Mouse (Mus musculus) ES-E14 (cell line): ENCODE data around the gene Ptpa. TPM values are rescaled to one million over a fixed set of nuclear protein-coding genes. Genes with fewer than 3 reads are reported as not detected.

Source experiments
- DNase-seq: peaks from one replicate; pipeline ENCODE4 v3.0.0-alpha.2; 2013; ENCODE audit warnings: low read depth, low spot score
- H3K27ac ChIP-seq: 2 replicates; pipeline ENCODE4 v1.5.1; 2012; ENCODE audit warnings: low read depth, mild to moderate bottlenecking, low read length, moderate library complexity, mixed read lengths; ENCODE audit not compliant: poor library complexity, insufficient read depth, severe bottlenecking
- H3K36me3 ChIP-seq: 2 replicates; pipeline ENCODE4 v1.6.1; 2012; ENCODE audit warnings: mild to moderate bottlenecking, low read length, moderate library complexity, mixed read lengths; ENCODE audit not compliant: control insufficient read depth, poor library complexity, insufficient read depth, severe bottlenecking
- H3K4me1 ChIP-seq, 2 experiments: fragments of 150-350 bp in 1 of 2; sonication (generic) in 1 of 2; 2 replicates each; pipeline ENCODE4 v1.6.1; 2012; ENCODE audit warnings: low read length in 2 of 2, mild to moderate bottlenecking in 1 of 2, mixed read lengths in 1 of 2; ENCODE audit not compliant: control insufficient read depth in 2 of 2, insufficient read depth in 2 of 2, poor library complexity in 1 of 2
- H3K4me3 ChIP-seq, 2 experiments: fragments of 150-350 bp in 1 of 2; sonication (generic) in 1 of 2; 2 replicates each; pipeline ENCODE4 v1.5.1; 2012; ENCODE audit warnings: low read length in 2 of 2, low read depth in 1 of 2, mild to moderate bottlenecking in 1 of 2, mixed read lengths in 1 of 2; ENCODE audit not compliant: insufficient read depth in 1 of 2, poor library complexity in 1 of 2, severe bottlenecking in 1 of 2
- H3K9ac ChIP-seq: 2 replicates; pipeline ENCODE4 v1.6.1; 2012; ENCODE audit warnings: low read depth, mild to moderate bottlenecking, low read length, mixed read lengths; ENCODE audit not compliant: poor library complexity, insufficient read depth, severe bottlenecking
- H3K9me3 ChIP-seq: fragments of 150-350 bp; sonication (generic); 2 replicates; pipeline ENCODE4 v1.6.1; 2012; ENCODE audit warnings: low read depth, mild to moderate bottlenecking, low read length; ENCODE audit not compliant: control insufficient read depth, insufficient read depth
- CHD2 ChIP-seq: IDR thresholded peaks from 2 replicates; pipeline ENCODE4 v1.6.1; 2014; ENCODE audit warnings: mild to moderate bottlenecking, low read depth, low read length, inconsistent platforms
- HCFC1 ChIP-seq: IDR thresholded peaks from 2 replicates; pipeline ENCODE4 v1.6.1; 2012; ENCODE audit warnings: low read length, inconsistent platforms, borderline replicate concordance; ENCODE audit not compliant: insufficient read depth
- MAFK ChIP-seq: IDR thresholded peaks from 2 replicates; pipeline ENCODE4 v1.6.1; 2014; ENCODE audit warnings: mild to moderate bottlenecking, low read depth, low read length, inconsistent platforms; ENCODE audit not compliant: insufficient read depth
- ZC3H11A ChIP-seq: IDR thresholded peaks from 2 replicates; pipeline ENCODE4 v1.6.1; 2012; ENCODE audit warnings: low read depth, mild to moderate bottlenecking, inconsistent platforms, low read length, borderline replicate concordance
- ZNF384 ChIP-seq: IDR thresholded peaks from 2 replicates; pipeline ENCODE4 v1.6.1; 2012; ENCODE audit warnings: low read depth, low read length, inconsistent platforms
- in situ Hi-C, 2 experiments: fragments of 600-800 bp; cut with MboI; formaldehyde crosslinking; loops; one replicate each; pipeline ENCODE4 v1.15.1; 2025; ENCODE audit warnings: low sequenced_read_pairs in 2 of 2, inconsistent platforms in 1 of 2; ENCODE audit not compliant: unreplicated experiment in 2 of 2
- total RNA-seq: library from RNA; depleted of rRNA; stranded (reverse); fragments of 300-350 nt; gene quantifications from 2 replicates; pipeline ENCODE4 v1.2.3, GENCODE M21; 2012

The Ptpa gene
- total RNA-seq, 1 experiment: 97.9 TPM

DNA sequence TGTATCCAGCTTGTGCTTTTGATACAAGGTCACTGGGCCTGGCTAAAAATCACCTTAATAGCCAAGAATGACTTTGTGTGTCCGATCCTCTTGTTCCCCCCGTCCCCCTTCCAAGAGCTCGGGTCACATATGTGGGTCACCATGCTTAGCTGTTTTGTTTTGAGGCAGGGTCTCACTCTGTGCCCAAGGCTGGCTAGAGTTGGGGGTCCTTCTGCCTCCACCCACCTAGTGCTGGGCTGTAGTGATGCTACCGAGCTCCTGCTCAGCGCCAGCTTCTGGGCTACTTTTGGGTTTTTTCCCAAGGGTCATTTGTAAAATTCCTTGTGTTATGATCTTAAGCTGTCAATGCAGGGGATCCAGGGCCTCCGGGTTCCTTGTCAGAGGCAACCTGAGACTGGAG, 2.4 kb downstream of the Ptpa start:
- Histone ChIP-seq H3K9me3 (no peaks in the 10 kb centered on the region), H3K4me1 (peaks cover 0 to 10% of the 10 kb centered on the region in 2 experiments; a peak in 3 of 4 replicates), H3K27ac (no peak overlapping the region), H3K4me3 (no peak overlapping the region), H3K36me3 (peaks cover 2% of the 10 kb centered on the region), H3K9ac (peak overlapping the region; percentile 24; the same call in 1 of the 2 replicates)
- TF ChIP-seq MAFK (no peak), ZC3H11A (no peak), ZNF384 (no peak), HCFC1 (no peak), CHD2 (no peak)
- DNase-seq: no peak
- in situ Hi-C loops: no loop called here

- no peak for TF ChIP-seq ZC3H11A
- TF ChIP-seq HCFC1: no peak
- in situ Hi-C loops: no loop called here
- Histone ChIP-seq H3K27ac (no peak overlapping the region), H3K4me1 (peaks cover 0 to 12% of the 10 kb centered on the region in 2 experiments; a peak in 3 of 4 replicates), H3K36me3 (peaks cover 2% of the 10 kb centered on the region), H3K4me3 (peak overlapping the region; percentile 26 to 29; a peak in 3 of 4 replicates), H3K9ac (peak overlapping the region; percentile 50; the same call in 1 of the 2 replicates), H3K9me3 (no peaks in the 10 kb centered on the region)
- DNase-seq: no peak
Measured at GRCm38 (mm10) chr2:30419112-30419511, 3.3 kb downstream of the Ptpa start.

- Histone ChIP-seq H3K9me3 (no peaks in the 10 kb centered on the region), H3K9ac (no peak overlapping the region), H3K4me3 (no peak overlapping the region), H3K36me3 (peaks cover 5% of the 10 kb centered on the region), H3K4me1 (peaks cover 0 to 7% of the 10 kb centered on the region in 2 experiments; a peak in 2 of 4 replicates), H3K27ac (no peak overlapping the region)
- in situ Hi-C loops: no loop called here
- no peak for DNase-seq
- no peak for TF ChIP-seq ZNF384
Measured at GRCm38 (mm10) chr2:30421432-30421831, 5.6 kb downstream of the Ptpa start.

- Histone ChIP-seq H3K4me3 (no peak overlapping the region), H3K4me1 (no peaks in the 10 kb centered on the region), H3K9ac (no peak overlapping the region), H3K36me3 (peaks cover 57% of the 10 kb centered on the region), H3K27ac (no peak overlapping the region), H3K9me3 (no peaks in the 10 kb centered on the region)
- in situ Hi-C loops: no loop called here
- no peak for TF ChIP-seq CHD2
- TF ChIP-seq ZC3H11A: no peak
- no peak for TF ChIP-seq MAFK
- no peak for TF ChIP-seq HCFC1
- DNase-seq: no peak
Measured at GRCm38 (mm10) chr2:30429156-30429555, 13.3 kb downstream of the Ptpa start.

DNA sequence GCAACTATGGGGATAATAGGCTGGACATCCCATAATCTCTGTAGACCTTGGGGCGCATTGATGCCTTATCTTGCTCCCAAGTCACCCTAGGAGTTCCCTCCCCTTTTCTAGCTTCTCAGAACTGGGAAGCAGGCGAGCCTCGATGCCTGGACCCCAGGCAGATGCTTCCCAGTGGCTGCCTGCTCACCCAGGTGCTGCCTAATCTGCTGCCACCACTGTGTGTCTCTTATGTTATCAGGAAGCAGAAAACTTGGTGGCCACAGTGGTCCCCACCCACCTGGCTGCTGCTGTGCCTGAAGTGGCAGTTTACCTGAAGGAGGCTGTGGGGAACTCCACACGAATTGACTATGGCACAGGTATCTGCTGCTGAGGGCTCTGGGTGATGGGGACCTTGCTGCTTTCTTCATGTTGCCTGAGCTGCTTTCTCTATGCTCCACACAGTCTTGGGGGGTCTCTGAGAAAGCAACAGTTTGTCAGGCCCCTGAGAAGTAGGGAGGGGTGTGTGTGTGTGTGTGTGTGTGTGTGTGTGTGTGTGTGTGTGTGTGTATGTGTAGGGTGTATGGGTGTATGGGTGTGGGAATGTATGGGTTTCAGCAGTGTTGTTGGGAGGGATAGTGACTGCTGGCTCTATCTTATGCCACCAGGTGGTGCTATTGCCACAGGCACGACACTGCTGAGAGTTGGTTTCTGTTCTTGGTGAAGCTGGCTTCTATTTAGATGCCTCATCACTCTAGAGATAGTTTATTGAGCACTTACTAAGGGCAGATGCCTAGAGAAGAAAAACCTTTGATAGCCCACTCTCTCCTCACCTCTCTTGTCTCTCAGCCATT, 19.7 kb downstream of the Ptpa start:
- in situ Hi-C loops: no loop called here
- peak; percentile 60 for DNase-seq
- H3K4me3 ChIP-seq: no peak overlapping the region
- no peak overlapping the region for H3K9ac ChIP-seq
- H3K9me3 ChIP-seq: no peaks in the 10 kb centered on the region
- peaks cover 50% of the 10 kb centered on the region for H3K36me3 ChIP-seq
- TF ChIP-seq CHD2 (no peak), ZC3H11A (peak; percentile 86), MAFK (no peak)
- no peak overlapping the region for H3K27ac ChIP-seq
- H3K4me1 ChIP-seq: peaks cover 0 to 2% of the 10 kb centered on the region in 2 experiments; a peak in 1 of 4 replicates
